Mouse (Mus musculus): ENCODE measurements around the gene Mlh1. TPM values are rescaled to one million over a fixed set of nuclear protein-coding genes. Genes with fewer than 3 reads are reported as not detected.

The Mlh1 gene
- polyA plus RNA-seq, 1 experiment: 20.1 TPM

GRCm38 (mm10) chr9:111182176-111182575 is 89.4 kb downstream of the Mlh1 start:
- no peak overlapping the region for H3K4me3 ChIP-seq (ENCODE audit: insufficient read depth, low read length)
- peaks cover 20% of the 10 kb centered on the region for H3K4me1 ChIP-seq (ENCODE audit: control insufficient read depth, insufficient read depth, low read length)
- TF ChIP-seq POLR2A (IDR thresholded peaks at IDR 0.05; ENCODE audit: borderline replicate concordance, low read depth, low read length) (no peak), CTCF (IDR thresholded peaks at IDR 0.05; ENCODE audit: low read depth, low read length) (no peak)
- no peak overlapping the region for H3K27ac ChIP-seq (ENCODE audit: insufficient read depth, low read depth, low read length)

GRCm38 (mm10) chr9:111178971-111179370 is 92.6 kb downstream of the Mlh1 start:
- Histone ChIP-seq H3K4me1 (ENCODE audit: control insufficient read depth, insufficient read depth, low read length) (peaks cover 16% of the 10 kb centered on the region), H3K4me3 (ENCODE audit: insufficient read depth, low read length) (no peak overlapping the region), H3K27ac (ENCODE audit: insufficient read depth, low read depth, low read length) (no peak overlapping the region)
- TF ChIP-seq CTCF (IDR thresholded peaks at IDR 0.05; ENCODE audit: low read depth, low read length) (no peak), POLR2A (IDR thresholded peaks at IDR 0.05; ENCODE audit: borderline replicate concordance, low read depth, low read length) (no peak)

Other genes starting within 250 kb of the Mlh1 start
- gene Ccrl2, start 214.3 kb downstream of the Mlh1 start, polyA plus RNA-seq (2012; ENCODE audit: insufficient read depth, insufficient read length, missing spikeins): 5.8 and 7.2 TPM in 2 replicates
- gene Lrrfip2, start 154.2 kb downstream of the Mlh1 start, polyA plus RNA-seq (2012; ENCODE audit: insufficient read depth, insufficient read length, missing spikeins): 67.7 and 71.5 TPM in 2 replicates
- 10.3 and 12.0 TPM in 2 replicates for gene Epm2aip1, start 138 bp upstream of the Mlh1 start, polyA plus RNA-seq (2012; ENCODE audit: insufficient read depth, insufficient read length, missing spikeins)
- 0.11 TPM in 1 of 2 replicates, not detected in the other for gene Trank1, start 39.9 kb upstream of the Mlh1 start, polyA plus RNA-seq (2012; ENCODE audit: insufficient read depth, insufficient read length, missing spikeins)
- not detected in 2 replicates for gene Dclk3, start 167.3 kb upstream of the Mlh1 start, polyA plus RNA-seq (2012; ENCODE audit: insufficient read depth, insufficient read length, missing spikeins)